Mouse (Mus musculus) central nervous system, embryonic 18 days (tissue): ENCODE data around the gene Gsta3. TPM values are rescaled to one million over a fixed set of nuclear protein-coding genes. Genes with fewer than 3 reads are reported as not detected.

Source experiments
- polyA plus RNA-seq: library from polyadenylated mRNA; depleted of rRNA; stranded (reverse); fragments of >200 nt; gene quantifications from 2 replicates; pipeline ENCODE4 v1.2.3, GENCODE M21; 2012; rRNA removed

Gene Gsta3
- polyA plus RNA-seq = 0.76 and 0.98 TPM in 2 replicates

DNA sequence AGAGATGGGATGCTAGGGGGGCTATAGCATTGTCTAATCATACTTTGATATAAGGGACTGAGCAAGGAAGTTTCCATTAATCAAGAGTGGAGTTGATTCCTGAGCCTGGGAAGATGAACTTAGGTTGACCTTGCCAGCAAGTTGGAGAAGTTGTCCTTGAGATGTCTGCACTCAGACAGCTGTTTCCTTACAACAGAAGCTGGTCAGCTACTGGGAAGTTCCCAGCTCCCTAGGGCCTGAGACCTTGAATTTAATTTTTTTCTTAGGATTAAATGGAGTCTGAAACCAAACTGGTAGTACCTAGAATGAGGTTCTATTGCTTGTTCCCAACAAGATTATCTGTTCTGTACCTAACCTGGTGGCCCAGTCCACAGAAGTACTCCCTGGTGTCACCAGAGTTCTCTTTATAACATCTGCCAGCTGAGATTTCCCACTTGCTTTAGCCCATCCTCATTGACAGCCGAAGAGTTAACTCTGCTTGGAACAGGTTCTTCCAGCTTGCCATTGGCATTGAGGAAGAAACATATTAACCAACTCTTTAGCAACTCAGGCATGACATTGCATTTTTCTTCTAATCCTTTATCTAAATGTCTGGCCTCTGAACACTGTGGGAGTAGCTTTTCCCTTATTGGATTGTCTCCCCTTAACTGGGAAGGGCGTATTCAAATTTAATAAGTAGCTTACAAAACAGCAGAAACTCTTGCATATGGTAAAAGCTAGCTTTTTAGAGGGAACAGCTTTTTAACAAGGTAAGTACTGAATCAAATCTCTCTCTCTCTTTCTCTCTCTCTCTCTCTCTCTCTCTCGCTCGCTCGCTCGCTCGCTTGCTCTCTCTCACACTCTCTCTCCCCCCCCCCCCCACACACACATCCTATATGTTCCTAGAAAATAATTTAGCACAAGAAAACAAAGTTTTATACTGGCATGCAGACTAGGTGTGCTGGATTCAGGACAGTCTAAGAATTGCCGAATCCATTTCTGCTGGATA is at the start of gene Gsta3:
Gene Gsta3, plus strand, starts transcription at position 679 of the 988 bp plus-strand sequence.

GRCm38 (mm10) chr1:21218489-21218919 is 21.9 kb upstream of the Gsta3 start, which contains the start of gene Tmem14a:
Tmem14a (plus strand) TSS chr1:21218575.

Other genes starting within 250 kb of the Gsta3 start
- gene Tram2, start 161.4 kb upstream of the Gsta3 start, polyA plus RNA-seq = 2.7 and 2.8 TPM in 2 replicates
- 15.7 and 18.5 TPM in 2 replicates for gene Tmem14a, start 22.0 kb upstream of the Gsta3 start, polyA plus RNA-seq
- gene Khdc1a, start 109.1 kb downstream of the Gsta3 start, polyA plus RNA-seq = not detected in 2 replicates
- not detected in 2 replicates for gene Khdc1c, start 127.7 kb downstream of the Gsta3 start, polyA plus RNA-seq
- not detected in 2 replicates for gene Khdc1b, start 143.0 kb downstream of the Gsta3 start, polyA plus RNA-seq